Mouse (Mus musculus): ENCODE data around the gene Dync1i2.

DNA sequence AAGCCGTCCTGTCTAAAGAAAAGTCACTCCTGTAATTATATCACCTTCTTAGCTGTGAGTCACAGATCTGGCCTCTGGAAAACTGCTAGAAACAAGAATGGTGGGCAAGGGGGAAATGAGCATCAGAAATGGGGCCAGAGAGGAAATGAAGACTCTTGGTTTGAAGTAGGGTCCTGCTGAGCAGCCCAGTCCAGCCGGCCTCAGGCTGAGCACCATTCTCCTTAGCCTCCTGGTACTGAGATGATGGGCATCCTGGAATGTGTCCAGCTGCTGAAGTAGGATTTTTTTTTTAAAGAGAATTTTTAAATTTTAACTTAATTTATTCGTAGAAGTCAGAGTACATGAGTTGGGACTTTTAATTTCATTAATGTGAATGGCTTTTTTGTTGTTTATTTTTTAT, 93.3 kb downstream of the Dync1i2 start:
- TF ChIP-seq CTCF (IDR thresholded peaks at IDR 0.05) (no peak), POLR2A (IDR thresholded peaks at IDR 0.05; ENCODE audit: insufficient read depth, low read depth, low read length) (no peak)
